Mouse (Mus musculus) adrenal gland, postnatal 10 days (tissue): Measurements from ENCODE around the gene Sapcd1. TPM values are rescaled to one million over a fixed set of nuclear protein-coding genes. Genes with fewer than 3 reads are reported as not detected.

Experiments used
- DNase-seq: peaks from one replicate; pipeline ENCODE4 v3.0.0; 2021; ENCODE audit warnings: mixed read lengths
- total RNA-seq, 2 experiments: library from RNA; stranded (reverse); gene quantifications; 2 replicates each; pipeline ENCODE4 v1.2.3; 2021

The Sapcd1 gene
- total RNA-seq, 2 experiments from 2014 or later, result 1.1 to 1.6 TPM

DNA sequence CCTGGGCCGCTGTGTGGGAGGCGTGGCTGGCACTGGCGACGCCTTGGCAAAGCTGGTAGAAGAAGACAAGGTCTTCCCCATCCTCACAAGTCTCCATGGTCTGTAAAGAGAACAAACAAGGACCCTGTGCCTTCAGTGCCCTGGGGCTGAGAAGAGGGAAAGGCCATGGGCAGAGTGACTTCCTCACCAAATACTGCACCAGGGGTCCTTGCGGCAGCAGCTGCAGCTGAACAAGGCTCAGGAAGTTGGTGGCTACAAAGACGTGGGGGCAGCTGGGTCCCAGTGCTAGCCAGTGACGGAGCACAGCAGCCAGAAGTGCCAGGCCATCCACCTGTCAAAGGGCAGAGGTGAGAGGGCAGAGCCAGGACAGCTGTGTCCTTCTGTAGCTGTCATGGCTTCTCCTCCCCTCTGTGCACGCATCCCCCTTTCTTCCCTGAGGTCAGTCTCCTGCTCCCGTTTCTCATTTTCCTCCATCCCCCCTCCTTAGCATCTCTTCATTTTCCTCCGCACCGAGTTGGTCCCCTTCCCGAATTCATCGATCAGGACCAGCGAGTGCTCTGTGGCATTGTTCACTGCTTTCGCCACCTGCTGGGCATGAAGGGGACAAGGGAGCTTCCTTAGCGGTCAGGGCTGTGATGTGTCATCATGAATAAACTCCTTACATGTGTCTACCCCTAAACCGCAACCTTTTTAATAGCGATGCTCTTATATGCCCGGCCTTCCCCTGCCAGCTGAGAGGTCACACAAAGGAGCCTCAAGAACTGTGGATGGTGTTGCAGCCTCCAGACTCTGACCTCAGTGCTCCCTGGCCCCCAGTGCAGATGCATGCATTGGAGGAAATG, 2.1 kb upstream of the Sapcd1 start:
- no peak for DNase-seq

DNA sequence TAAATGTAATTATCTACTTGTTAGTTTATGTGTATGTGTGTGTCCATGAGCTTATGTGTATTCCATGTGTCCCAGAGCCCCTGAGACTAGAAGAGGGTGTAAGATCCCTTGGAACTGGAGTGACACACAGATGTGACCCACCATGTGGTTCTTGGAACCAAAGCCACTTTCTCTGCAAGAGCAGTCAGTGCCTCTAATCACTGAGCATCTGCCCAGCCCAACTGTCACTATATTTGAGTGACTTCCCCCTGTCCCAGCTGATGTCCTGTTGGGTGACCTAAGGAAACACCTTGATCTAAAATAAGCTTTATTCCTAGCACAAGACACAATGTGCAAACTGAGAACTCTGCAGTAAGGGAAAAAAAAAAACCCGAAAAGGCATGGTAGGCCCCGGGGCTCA, 499 bp upstream of the Sapcd1 start:
- DNase-seq, result no peak

DNA sequence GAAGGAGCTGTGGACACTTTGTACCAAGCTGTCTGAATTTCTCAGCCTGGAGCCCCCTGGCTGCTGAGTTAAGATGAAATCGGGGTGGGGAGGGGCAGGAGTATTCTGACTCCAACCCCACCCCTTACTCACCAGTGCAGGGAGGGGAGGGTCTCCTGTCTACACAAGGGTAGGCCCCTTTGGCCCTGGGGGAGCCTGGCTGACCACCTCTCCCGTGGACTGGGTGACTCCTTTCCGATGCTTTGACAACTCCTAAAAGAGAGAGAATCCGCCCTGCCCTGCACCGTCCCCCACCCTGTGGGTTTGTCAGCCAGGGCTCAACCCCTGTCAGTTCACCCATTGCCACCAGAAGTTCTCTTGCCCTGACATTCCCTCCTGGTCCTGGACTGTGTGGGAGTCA, 1.6 kb downstream of the Sapcd1 start:
- no peak for DNase-seq

- no peak for DNase-seq
Observed at GRCm38 (mm10) chr17:35024691-35025488, 2.9 kb downstream of the Sapcd1 start.

DNA sequence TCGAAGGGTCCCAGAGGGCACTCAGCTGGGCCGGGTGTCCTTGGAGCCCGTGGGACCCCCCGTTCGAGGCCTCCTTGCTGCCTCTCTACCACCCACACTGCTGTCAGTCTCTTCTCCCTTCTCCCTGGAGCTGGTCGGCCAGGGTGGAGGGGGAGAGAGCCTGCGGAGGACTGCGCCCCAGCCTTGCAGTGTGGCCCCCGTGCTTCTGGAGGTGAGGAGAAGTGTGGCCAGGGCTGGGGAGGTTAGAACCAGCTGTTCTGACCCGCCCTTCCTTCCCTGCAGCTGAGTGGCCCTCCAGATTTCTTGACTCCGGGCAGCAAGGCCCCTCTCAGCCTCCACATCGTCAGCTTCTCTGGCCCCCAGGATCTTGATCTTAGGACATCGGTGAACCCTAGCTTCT, 3.6 kb downstream of the Sapcd1 start:
- no peak for DNase-seq

DNA sequence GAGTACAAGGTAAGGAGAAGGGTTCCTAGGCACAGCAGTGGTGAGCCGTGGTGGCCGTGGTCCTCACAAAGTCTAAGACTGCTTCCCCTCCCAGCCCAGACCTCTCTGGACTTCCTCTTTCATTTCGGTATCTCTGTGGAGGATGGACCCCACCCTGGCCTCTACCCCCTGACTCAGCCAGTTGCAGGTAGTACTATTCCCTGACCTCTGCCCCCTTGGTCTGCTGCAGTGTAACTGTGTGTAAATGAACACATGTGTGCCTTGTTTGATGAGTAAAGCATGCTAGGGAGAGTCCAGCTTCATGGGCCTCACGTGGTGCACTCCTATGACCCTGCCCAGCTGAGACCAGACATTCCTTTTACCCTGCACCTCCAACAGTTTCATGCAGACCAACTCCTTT, 4.1 kb downstream of the Sapcd1 start:
- DNase-seq, result no peak

DNA sequence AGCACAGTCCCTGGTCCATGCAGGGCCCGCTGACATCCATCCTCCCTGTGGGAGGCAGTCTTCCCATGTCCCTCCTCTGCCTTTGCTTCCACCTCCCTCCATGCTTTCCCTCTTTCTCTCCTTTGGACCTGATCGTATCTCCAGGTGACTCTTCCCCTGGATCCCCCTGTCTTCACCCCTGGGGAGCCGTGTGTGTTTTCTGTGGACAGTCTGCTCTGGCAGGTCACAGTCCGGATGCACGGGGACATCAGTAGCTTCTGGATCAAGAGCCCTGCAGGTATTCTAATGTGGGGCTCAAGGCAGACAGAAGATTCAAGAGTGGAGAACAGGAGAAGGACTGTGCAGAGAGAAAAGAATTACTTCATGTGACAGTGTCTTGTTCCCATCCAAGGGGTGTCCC, 4.6 kb downstream of the Sapcd1 start:
- DNase-seq, result no peak

DNA sequence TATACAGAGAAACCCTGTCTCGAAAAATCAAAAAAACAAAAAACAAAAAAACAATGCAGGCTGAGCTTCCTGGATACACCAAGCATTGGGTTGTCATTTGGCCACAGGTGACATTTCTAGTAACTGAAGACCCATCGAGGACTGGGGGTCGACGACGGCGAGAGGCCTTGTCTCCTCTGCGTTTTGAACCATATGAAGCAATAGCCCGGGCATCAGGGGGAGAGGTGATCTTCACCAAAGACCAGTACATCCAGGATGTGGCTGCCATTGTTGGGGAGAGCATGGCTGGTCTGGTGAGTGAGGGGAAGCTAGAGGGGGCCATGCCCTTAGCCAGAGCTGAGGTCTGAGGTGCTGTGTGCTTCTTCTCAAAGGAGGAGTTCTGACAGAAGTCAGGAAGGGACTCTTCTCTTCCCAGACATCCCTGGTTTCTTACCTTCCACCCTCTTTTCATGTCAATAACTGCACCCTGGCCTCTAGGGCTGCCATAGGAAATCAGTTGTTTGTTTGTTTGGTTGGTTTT, 5.2 kb downstream of the Sapcd1 start:
- DNase-seq, result no peak

- no peak for DNase-seq
Observed at GRCm38 (mm10) chr17:35021842-35022477, 5.9 kb downstream of the Sapcd1 start.

DNA sequence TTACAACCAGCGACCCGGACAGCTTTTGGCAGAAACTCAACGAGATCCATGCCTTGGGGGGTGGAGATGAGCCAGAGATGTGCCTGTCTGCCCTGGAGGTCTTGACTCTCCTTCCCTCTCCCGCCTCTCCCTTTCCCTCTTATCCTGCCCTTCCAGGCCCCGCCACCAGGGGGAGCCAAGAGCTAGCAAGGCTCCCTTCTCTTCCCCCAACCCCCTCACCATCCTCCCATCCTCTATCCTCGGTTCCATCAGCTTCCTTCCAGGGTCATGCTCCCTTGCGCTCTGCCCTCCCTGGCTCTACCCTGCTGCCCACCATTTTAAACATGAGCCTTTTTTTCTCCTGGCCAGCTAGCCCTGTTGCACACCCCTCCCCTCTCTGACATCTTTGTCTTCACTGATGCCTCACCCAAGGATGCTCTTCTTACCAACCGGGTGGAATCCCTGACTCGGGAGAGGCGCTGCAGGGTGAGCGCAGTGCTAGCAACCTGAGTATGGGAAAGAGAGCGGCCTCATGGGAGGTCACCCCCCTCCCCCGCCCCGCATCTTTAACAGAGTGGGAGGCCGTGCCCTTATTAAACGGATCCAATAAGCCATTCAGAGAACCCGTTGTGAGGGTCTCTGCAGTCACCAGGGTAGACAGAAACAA, 6.5 kb downstream of the Sapcd1 start:
- DNase-seq, result peak; percentile 95

DNA sequence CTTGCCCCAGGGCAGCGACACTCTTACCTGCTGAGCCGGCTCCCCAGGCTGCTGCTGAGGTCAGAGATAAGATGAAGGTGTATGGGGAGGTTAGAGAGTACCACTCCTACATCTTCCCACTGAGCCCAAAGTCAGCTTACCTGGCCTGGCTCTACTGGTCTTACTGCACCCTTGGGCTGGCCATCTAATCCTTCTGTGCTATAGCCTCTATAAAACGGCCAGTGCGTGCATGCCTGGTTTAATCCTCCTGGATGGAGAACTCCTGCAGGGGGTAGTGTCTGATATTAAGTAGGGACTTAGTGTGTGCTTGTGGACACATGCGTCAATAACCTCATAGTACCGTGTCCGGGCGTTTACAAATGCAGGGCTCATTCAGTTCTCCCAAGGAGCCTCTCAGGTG, 7.3 kb downstream of the Sapcd1 start:
- no peak for DNase-seq

DNA sequence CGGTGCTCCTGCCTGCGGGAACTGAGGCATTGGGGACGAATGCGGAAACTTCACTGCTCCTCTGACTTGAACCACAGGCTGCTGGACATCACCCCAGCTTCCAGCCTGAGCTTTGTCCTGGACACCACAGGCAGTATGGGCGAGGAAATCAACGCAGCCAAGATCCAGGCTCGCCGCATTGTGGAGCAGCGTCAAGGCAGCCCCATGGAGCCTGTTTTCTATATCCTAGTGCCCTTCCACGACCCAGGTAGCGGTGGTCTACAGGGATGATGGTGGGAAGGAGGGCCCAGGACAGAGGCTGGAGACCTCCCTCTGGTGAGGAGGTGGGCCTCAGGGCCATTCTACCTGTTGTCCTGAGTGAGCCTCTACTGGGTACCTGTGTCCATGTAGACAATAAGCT, 7.9 kb downstream of the Sapcd1 start:
- no peak for DNase-seq

DNA sequence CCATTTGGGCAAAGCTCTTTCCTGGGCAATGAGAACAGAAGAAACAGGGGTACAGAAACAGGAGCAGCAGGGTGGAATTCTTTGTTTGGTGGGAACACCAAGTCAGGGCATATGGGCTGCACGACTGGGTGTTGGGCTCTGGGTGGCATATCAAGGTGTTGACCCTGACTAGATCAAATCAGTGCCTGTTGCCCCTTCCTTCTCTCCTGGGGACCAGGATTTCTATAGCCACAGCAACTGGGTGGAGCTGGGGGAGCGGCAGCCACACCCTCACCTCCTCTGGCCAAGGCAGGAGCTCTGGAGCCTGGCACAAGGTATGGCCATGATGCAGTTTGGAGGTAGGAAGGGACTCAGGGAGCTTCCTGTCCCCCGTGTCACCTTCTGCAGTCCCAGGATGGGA, 9.6 kb downstream of the Sapcd1 start:
- DNase-seq, result no peak

DNA sequence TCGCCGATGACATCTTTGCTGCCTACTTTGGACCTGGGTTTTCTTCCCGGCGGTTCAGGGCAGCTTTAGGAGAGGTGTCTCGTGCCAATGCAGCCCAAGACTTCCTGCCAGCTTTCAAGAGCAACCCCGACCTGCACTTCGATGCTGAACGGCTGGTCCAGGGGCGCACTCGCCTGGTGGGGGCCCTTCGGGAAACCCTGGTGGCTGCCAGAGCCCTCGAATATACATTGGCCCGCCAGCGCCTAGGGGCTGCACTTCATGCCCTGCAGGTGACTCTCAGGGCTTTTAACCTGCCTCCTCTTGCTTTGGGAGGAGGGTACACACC, 10.1 kb downstream of the Sapcd1 start:
- DNase-seq, result no peak

DNA sequence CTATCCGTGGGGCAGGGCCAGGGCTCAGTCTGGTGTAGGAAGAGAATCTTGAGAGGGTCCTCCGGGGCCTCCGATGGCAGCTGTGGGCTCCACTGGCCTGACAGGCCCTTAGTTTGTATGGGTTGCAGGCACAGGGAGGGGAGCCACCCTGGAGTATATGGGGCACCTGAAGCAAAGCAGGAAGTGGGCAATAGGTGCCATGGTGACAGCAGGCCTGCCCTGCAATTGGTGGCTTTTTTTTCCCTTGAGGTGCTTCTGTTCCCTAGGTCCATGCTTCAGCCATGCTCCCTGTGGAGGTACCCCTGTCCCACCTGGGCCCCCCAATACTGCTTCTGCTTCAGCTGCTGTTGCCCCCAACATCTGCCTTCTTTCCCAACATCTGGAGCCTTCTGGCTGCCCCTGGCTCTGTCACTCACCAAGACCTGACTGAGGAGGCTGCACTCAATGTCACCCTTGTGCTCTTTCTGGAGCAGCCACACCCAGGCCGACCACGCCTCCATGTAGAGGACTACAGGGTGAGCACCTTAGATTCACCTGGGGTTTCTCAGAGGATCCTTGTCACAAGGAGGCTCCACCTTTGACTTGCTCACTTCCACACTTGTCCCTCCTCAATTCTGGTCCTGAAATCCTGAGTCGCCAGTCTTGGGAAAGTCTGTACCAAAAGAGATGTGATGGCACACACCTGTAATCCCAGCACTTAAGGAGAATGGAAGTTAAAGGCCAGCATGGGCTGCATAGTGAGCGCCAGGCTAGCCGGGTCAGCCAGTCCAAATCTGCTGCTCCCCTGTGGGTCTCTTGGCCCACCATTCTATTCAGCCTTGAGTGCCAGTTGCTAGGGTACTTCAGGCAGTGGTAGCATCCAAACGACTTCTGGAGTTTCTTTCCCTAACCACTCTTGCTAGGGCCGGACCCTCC, 10.8 kb downstream of the Sapcd1 start:
- no peak for DNase-seq

GRCm38 (mm10) chr17:35016376-35016775, 11.4 kb downstream of the Sapcd1 start, which contains the start of gene Vwa7:
Gene Vwa7, plus strand, starts transcription at chr17:35016579.
- peak; percentile 74 for DNase-seq

DNA sequence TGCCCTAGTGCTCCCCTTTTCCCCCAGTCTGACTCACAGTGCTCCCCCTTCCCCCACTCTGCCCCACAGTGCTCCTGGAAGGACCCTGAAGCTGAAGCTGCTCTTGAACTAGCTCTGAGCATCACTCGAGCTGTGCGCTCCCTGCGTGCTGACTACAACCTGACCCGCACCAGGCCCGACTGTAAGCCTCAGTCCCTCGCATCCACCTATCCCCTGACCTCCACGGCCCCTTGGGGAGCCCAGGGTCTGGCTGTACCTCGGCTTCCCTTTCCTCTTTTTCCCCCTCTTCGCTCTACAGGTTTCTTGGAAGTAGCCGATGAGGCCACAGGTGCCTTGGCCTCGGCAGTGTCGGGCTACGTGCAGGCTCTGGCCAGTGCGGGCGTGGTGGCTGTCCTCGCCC, 12.5 kb downstream of the Sapcd1 start:
- no peak for DNase-seq

DNA sequence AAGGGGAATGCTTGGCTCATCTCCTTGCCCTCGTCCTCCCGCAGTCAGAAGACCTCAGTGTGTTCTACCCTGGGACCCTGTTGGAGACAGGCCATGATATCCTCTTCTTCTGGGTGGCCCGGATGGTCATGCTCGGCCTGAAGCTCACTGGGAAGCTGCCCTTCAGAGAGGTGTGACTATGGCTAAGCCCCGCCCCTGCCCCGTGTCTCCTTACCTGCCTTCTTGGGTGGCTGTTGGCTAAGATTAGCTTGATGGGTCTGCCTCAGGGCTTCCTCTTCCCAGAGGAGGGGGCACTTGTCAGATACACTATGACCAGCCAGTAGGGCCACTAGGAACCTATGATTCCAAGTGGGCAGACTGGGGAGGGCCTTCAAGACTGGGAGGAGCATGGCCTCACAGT, 14.6 kb downstream of the Sapcd1 start:
- DNase-seq, result no peak

DNA sequence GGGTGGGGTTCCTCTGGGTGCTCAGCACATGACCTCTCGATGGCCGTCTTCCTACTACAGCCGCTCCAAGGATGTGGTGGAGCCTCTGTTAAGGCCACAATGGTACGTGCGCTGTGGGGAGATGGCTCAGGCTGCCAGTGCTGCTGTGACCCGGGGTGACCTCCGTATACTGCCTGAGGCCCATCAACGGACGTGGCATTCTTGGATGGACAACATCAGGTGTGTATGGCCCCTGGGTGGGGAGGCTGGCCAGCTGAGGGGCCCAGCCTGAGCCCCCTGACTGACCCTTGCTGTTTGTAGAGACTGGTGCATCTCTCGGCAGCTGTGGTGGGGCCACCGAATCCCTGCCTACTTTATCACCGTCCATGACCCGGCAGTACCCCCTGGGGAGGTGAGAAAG, 15.4 kb downstream of the Sapcd1 start:
- DNase-seq, result no peak

- DNase-seq, result no peak
Observed at GRCm38 (mm10) chr17:35011440-35011839, 16.4 kb downstream of the Sapcd1 start.

- DNase-seq, result no peak
Observed at GRCm38 (mm10) chr17:35009586-35009985, 18.2 kb downstream of the Sapcd1 start.
